Mouse (Mus musculus) c-Kit-positive CD71-positive TER-119-positive erythroid progenitor cells, embryonic 14.5 days (primary cell): Measurements from ENCODE around the gene Nup88.

Experiments used
- DNase-seq: peaks from one replicate; pipeline ENCODE4 v3.0.0-alpha.2; 2013; ENCODE audit warnings: low spot score

Nup88 gene

DNA sequence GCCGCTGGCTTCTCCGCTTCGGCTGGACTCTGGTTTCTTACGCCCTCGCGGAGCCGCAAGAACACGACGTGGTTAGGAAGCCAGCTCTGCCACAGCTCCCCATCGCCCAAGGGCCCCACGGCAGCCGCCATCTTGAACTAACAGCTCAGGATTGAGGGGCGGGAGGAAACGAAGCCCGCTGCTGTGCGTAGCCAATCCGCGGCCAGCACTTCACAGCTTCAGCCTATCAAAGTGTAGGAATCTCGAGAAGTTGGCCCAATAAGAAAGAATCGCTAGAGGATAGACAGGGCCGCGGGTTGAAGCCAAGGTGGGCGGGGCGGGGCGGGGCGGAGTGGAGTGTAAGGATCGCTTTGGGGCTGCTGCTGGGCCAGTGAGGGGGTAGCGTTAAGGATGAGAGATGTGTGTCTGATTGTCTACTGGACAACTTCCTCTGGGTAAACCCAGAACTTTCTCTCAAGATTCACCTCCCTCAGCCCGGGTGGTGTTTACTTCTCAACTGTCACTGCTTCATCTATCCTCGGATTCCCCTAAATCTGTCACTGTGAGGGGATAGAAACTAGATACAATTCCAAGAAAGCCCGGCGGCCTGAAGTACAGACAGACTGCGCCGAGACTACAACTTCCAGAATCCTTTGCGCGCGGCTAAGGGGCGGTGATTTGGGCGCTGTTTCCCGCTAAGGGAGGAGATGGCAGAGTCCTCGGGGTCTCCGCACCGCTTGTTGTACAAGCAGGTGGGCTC is at the start of gene Nup88, which contains the start of gene Rpain:
Gene Nup88 (minus strand): TSS at position 153 of the 739 bp plus-strand sequence.
Gene Rpain (plus strand): TSS at position 393 of the 739 bp plus-strand sequence.
- DNase-seq = peak; percentile 95

DNA sequence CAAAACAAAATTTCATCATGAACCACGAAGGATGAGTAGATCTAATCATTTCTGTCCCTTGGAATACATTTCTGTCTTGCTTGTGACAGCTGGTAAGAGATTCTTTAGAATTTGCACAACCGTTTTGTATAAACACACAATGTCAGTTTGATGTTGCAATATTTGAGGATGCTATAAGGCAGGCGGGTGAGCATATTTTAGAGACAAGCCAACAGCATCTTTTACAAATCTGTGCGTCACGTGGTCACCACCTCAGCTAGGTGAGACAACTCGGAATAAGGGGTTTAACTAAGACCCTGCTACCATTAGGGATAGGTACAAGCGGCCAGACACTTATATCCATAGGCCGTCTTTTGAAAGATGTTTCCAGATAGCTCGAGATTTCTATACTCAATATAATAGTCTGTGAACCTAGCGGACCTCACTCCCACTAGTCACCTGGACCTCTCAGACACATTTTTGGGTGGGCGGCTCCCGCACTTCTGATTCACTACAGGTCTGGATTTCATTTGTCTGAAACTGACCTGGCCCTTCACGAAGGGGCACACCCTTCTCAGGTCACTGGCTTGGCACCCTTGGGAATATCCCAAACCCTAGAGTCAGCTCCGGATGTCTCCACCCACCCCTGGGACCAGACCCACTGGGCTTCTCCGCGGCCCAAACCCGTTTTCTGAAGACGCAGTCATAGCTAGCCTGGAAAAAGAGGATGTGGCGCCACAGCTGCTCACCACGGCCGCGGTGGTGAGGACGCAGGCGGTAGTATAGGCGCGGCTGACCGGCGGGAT is 48.8 kb upstream of the Nup88 start:
- no peak for DNase-seq

DNA sequence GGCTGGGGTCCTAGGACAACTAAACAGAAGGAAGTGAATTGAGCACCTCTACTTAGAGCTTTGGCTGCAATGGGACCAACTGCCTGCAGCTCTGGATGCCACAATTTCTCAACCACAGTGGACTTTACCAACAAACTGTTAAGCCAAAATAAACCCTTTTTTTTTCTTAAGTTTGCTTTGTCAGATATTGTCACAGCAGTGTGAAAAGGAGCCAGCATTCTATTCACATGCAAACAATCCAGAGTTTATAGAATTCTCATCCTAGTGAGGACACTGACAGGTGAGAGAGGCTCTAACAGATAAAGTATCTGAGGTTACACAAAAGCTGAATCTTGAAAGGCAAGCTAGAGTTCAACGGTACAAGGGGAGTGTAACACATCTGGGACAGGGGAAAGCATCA is 47.3 kb upstream of the Nup88 start:
- DNase-seq = no peak

DNA sequence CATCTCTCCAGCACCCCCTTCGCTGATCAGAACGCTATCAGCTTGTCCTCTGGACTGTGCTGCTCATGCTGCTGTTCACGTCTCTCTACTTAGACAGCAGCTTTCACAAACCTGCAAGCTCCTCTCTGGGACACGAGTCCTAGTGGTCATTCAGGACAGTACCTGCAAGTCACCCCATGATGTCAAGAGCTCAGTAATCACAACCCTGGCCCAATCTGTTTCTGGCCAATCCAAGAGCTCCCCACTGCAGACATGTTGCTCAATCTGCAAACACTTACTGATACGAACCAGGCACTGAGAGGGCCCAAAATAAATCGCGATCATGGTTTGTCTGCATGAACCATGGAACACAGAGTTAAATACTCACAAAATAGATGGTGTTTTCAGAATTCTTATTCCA is 43.0 kb upstream of the Nup88 start:
- no peak for DNase-seq

DNA sequence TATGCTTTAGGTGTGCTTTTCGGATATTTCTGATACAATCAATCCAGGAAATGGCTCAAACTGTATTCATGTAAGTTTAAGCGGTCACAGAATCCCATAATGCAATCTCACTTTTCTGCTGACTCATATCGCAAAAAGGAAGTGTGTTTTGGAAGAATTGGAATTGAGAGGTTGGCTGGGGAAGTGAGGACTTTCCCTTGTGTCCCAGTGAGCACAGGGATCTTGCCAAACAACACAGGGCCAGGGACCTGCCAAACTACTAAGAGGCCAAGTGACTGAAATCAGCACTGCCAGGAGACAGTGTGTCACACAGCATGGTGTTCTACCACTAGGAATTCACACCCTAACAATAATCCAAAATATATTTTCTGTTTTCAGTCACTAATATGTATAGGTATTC is 38.5 kb upstream of the Nup88 start:
- DNase-seq = no peak

DNA sequence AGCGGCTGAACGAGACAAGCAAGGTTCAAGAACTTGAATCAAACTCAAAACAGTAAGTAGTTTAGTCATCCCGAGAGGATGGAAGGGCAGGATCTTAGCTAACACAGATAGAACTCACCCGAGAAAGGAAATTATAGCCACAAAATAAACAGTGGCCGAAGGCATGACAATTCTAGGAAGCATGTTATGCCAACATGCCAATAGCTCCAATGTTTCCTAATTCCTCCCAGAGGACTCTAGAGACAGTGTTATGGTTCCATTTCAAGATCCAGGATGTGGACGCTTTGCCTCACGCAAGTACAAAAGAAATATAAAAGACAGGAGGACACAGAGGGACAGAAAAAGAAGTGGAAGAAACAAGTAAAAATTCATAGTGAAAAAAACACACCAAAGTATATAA is 38.1 kb upstream of the Nup88 start:
- no peak for DNase-seq

DNA sequence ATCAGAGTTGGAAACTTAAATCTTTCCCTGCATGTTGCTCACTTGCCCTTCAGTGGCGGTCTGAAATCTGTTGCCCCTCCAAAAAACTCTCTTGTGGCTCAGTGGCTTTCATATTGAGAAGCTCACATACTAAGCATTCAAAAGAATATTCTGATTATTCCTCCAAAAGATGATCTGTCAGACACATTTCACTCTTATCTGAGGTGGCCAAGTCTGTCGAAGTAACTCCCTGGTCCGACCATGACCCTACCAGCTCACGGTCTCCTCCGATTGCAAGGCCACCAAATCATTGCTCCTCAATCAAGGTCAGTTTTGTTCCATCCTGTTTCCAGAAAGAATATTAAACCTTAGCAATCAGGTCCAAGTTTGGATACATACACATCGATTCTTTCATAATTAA is 37.3 kb upstream of the Nup88 start:
- DNase-seq = no peak

DNA sequence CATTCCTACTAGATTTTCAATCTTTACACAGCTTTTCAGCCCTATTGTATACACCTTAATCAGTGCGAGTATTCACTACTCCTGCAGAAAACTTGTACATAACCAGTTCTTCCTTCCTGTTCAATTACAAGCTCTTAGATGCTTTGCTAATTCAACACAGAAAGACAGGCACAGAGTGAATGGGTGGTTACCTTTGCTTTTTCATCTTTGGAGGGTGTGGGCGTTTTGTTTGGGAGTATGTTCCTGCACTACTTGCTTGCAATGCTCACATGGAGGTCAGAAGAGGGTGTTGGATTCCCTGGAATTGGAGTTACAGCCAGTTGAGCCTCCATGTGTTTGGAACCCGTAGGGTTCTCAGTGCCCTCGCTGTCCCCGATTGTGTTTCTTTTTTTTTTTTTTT is 35.3 kb upstream of the Nup88 start:
- DNase-seq = peak; percentile 28

DNA sequence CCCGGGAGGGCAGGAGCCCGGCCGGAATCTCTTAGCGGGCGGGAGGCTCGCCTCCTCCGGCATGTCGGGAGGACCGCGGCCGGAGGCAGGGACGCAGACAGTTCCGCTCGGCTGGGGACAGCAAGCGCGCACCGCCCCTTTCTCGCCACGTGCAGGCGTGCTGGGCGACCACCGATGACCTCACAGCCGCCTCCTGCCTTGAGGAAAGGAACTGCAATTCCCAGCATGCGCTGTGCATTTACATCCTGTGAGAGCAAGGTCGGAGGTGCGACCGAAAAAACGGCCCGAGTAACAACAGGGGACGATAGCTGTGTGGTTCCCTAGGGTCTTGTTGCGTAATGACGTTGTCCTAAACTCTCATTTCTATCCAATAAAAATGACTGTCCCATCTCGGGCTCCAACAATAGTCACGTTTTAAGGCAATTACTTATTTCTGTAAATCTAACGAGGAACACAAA is 34.6 kb upstream of the Nup88 start, which contains the start of gene Dhx33:
Gene Dhx33 (minus strand): TSS at position 122 of the 458 bp plus-strand sequence.
- DNase-seq = peak; percentile 96

DNA sequence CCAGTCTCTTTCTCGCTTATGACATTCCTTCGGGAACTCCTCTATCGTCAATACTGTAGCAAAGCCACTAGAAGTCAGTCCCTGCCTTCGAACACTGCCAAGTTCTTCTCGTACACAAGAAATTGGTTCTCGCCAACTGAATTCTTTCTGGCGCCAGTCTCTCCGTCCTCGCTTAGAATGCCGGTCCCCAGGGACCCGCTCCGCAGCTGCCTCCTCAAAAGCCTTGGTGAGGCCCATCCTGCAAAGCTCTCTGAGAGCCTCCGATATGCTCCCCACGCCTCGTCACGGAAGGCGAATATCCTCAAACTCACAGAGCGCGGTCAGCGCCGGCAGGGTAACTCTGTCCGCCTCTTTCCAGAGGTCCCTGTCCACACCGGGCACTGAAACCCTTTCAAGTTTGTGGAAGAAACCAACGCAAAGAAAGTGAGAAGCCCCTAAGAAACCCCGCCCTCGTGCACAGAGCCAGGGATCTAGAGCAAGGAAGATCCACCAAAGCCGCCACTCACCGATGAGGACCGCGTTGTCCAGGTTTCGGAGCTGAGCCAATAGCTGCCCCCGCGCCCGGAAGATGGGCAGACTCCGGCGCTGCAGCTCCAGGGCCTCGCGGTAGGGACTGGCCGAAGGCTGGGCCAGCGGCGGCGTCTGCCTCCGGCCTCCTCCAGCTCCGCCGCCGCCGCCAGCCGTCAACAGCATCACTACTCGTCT is 34.0 kb upstream of the Nup88 start:
- DNase-seq = peak; percentile 49

DNA sequence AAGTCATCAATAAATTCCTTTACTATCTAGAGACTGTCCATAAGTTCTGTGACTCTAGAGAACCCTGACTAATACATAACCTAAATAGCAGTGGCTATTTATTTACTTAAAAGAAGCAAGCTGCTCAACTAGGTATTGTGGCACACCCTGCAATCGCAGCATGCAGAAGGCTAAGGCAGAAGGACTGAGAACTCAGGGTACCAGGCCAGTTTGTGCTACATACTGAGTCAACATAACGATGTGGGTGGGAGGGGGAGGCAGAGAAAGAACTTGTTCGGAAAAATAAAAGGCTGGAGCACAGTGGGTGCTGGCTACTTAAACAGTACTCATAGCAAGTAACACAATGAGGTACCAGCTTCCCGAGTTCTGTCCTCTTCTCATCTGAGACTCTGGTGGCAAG is 31.4 kb upstream of the Nup88 start:
- no peak for DNase-seq

DNA sequence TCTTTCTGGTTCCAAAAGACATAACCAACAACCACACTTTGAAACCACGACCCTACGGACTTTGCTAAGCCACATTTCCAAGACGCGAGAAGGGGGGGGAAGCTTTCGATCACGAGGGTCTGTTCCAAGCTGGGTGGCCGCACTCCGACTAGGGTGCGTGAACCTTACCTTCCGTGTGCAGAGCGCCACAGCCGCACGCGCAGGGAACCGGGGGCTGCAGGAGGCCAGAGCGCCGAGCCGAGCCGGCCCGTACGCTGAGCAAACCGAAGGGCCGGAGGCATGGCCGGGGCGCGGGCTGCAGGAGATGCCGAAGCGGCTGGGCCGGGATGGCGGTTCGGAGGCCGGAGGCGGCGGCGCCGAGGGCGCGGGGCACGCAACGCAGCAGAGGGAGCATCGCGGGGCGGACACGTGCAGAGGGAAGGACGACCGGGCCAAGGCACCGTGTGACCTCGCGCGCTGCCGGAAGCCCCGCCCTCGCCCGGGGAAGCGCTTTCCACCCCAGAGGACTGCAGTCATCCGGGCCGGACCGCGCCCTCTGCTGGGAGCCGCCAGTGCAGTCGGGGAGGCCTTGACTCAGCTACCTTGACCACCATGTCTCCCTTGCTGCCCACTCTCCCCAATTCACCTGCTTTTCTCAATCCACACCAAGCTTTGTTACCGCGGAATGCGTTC is 12.9 kb upstream of the Nup88 start, which contains the start of gene C1qbp:
Gene C1qbp (minus strand): TSS at position 470 of the 672 bp plus-strand sequence.
- peak; percentile 86 for DNase-seq

DNA sequence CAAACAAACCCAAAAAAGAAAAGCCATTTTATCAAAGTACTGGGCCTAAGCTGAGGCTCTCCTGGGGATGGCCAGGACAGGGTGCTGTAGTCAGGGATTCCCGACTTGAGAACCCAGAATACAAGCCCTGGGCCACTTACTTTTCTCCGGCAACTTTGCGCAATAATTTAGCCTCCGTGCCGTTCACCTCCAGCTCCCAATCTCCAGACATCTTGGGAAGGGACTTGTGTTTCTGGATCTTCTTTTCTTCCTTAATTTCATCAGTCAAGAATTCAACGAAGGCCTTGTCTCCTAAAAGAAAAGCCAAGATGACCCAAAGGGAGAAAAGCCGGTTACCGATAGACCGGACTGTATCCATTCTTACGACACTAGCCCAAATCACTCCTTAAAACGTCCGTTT is 12.3 kb upstream of the Nup88 start:
- peak; percentile 35 for DNase-seq

DNA sequence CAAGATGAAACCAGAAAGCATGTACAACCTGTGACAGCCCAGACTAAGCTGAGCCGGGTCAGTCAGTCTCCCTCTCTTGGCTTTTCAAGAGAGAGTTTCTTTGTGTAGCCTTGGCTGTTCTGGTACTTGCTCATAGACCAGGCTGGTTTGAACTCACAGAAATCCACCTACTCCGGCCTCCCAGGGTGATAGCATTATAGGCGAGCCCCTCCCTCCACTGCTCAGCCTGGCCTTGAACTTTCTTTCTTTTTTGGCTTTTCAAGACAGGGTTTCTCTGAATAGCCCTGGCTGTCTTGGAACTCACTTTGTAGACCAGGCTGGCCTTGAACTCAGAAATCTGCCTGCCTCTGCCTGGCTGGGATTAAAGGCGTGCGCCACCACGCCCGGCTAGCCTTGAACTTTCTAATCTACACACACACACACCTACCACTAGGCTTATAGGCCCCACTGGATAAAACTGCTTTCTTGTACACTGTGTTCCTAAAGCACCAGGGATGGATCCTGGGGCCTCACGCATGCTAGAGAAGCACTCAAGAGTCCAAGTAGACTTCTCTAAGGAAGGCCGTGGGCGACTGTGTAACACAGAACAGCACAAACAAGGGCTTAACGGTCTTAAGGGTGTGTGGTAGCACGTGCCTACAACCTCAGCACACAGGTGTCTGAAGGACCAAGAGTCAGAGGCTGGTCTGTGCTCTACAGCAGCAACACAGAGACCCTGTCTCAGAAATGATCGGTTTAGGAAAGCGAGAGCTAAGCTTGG is 11.2 kb upstream of the Nup88 start:
- DNase-seq = peak; percentile 34

DNA sequence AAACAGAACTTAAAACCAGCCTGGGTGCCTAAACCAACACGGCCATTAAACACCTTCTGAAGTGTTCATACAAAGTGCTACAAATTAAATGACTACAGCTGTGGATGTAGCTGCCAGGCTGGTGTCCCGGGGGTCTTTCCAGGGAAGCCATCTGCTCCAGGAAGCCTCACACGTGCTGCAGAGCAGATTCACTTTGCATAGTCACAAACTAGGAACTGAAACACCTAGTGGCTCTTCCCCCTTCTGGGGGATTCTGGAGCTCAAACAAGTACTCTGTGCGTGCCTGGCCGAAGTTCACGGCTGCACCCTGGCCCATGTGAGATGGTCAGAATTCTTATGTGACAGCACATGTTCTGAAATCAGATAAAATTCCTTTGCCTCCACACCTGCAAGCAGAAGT is 10.5 kb upstream of the Nup88 start:
- no peak for DNase-seq

DNA sequence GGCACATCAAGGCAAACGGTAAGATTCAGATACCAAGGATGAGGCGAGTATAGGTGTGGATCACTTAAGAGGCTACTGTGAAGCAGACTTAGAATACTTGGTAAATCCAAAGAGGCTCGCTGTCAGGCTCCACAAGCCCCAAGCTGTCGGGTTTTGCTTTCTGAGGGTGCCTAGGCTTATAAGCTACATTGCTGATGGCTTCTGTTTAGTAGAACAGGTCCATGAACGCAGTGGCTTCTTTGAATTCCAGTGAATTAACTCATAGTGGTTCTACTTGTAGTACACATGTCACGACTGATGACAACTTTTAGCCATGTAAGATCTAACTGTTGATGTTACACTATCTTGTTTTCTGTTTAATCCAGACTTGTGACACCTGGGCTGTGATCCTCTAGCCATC is 7.5 kb upstream of the Nup88 start:
- no peak for DNase-seq

DNA sequence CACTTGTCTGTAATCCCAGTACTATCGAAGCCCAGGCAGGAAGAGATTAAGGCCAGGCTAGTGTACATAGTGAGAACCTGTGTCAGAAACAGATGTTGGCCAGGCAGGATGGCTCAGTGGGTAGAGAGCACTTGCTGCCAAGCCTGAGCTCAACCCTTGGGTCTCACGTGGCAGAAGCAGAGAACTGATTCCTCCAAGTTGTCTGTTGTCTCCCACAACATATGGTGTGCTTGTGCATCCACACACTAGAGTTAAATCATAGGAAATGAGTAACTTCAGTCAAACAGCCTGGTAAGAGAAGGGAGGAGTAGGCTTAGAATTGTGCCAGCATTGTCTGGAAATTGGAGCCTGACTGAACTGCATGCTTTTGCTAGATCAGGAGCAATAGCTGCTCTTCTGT is 5.4 kb upstream of the Nup88 start:
- no peak for DNase-seq

DNA sequence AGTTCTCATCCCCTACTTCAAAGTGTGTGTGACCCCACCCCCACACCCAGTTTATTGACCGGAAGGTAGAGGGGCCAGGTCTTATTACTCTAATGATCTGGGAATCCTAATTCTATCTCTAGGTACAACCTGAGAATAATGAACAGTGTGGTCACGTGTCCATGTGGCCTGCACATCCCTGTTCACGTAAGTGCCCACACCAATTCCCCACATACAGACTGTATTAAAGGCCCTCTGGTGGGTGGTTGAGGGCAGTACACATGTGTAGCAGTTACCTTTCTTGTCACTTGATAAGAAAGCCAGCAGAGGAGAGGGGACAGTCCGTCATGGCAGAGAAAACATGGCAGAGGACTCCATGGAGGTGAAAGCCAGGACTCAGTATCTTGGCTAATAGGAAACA is 4.2 kb upstream of the Nup88 start:
- DNase-seq = no peak

DNA sequence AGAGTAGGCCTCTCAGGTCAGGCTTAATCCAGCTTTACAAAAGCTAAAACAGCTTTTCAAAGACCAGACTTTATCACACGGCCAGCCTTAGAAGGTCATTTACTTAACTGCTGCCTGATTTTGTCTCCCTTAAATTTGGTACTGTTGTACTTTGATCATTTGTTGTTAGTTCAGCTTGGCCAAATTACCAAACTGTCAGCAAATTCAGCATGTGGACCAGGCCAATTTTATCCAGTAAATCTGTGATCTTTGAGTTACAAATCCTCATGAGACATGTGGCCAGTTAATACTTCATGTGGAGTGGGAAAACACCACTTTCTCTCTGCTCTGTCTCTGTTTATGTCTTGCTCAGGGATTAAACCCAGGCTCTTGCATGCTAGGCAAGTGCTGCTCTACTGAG is 2.8 kb upstream of the Nup88 start:
- no peak for DNase-seq

DNA sequence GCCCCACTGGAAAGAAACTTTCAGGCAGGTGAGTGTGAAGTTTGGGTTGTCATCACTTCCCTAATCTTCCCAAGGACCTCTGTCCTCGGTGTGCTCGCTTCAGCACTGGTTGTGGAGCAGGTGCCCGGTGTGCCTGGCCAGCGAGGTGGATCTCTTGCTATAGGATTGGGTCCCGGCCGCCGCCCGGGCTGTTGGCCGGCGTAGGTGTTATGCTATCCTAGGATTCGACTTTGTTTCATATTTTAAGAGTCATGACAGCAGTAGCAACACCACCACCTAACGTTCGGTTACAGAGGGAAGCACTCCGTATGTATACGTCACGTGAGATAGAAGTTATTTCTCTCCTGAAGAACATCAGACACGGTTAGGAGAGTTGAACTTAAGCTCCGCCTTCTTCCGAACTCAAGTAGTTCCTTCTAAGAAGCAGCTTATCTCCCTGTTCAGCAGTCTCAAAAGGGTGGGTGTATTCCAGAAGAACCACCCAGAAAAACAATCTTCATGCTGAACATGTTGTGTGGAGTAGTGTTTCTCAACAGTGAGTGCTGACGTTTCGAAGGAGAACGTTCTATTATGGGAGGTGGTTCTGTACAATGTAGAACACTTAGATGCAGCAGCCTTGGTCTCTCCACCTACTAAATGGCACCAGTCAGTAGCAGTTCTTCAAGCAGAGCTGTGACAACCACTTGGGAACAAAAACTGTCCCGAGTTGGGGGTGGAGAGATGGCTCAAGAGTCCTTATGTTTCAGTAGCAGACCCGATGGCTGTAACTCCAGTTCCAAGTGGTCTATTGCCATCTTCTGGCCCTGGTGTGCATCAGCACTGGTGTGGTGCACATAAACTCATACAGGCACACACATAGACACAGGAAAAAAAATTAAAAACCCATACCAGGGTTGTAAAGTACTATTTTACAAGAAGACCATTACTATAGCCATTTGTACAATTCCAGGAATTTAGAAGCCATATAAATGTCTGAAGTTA is 1.1 kb upstream of the Nup88 start:
- peak; percentile 91 for DNase-seq
